Mouse (Mus musculus): ENCODE results near the gene Efcab10.

GRCm38 (mm10) chr12:33358345-33358744, 36.3 kb upstream of the Efcab10 start:
- TF ChIP-seq CTCF (IDR thresholded peaks at IDR 0.05; ENCODE audit: extremely low read depth, insufficient read length, insufficient replicate concordance, low read depth, low read length), result no peak
- TF ChIP-seq POLR2A (IDR thresholded peaks at IDR 0.05; ENCODE audit: low read depth, low read length), result no peak

All from small intestine, adult 2 months (tissue).